Comparison of ENCODE assay signal across 8 mouse cellular contexts in genomic region chr7:15929910-15930309, GRCm38 (mm10). TPM values are rescaled to one million over a fixed set of nuclear protein-coding genes. Genes with fewer than 3 reads are reported as not detected.
DNase-seq lines count a peak whose midpoint lies in the region; ATAC-seq and TF ChIP-seq lines count a peak whose summit lies in the region.

No protein-coding gene starts in this region.

- no peak overlapping the region for H3K4me3 ChIP-seq in cortical plate, adult 2 months (ENCODE audit: insufficient read depth, low read length)
- H3K4me3 ChIP-seq in liver, embryonic 16.5 days (ENCODE audit: low read depth, low read length), result no peak overlapping the region

- ATAC-seq in liver, embryonic 16.5 days (ENCODE audit: low read depth), result peak; percentile 71

- no peak overlapping the region for H3K9ac ChIP-seq in liver, embryonic 16.5 days (ENCODE audit: low read depth, low read length)

- H3K9me3 ChIP-seq in liver, embryonic 16.5 days (replicated peaks; ENCODE audit: control insufficient read depth, low read length), result no peaks in the 10 kb centered on the region

- no peaks in the 10 kb centered on the region for H3K4me1 ChIP-seq in cortical plate, adult 2 months (ENCODE audit: control insufficient read depth, insufficient read depth, low read length)
- H3K4me1 ChIP-seq in liver, embryonic 16.5 days (ENCODE audit: control insufficient read depth, low read depth, low read length), result peaks cover 3% of the 10 kb centered on the region

- H3K4me2 ChIP-seq in liver, embryonic 16.5 days (ENCODE audit: low read depth, low read length), result no peak overlapping the region

- WGBS in liver, embryonic 16.5 days (ENCODE audit: insufficient replicate concordance), result 13% methylated on average over 4 of the region's 4 CpGs

- intact Hi-C loops in heart, postnatal 36 days (cut with DNase I), result loop anchor here (1.0 kb wide), 1 partner anchor 37 kb away; the partner anchor contains the start of gene Ehd2

- DNase-seq in embryo, embryonic 10 days (ENCODE audit: low spot score), result peak; percentile 74
- DNase-seq in embryo, embryonic 9.5 days (ENCODE audit: extremely low spot score), result no peak
- peak; percentile 86 for DNase-seq in ES-CJ7 (ENCODE audit: low read depth, low spot score)
- peak; percentile 77 to 80 for DNase-seq in heart, postnatal 36 days
- DNase-seq in retina, embryonic 14.5 days (ENCODE audit: low spot score), result peak; percentile 77
- no peak for DNase-seq in right cerebral cortex, adult 2 months (ENCODE audit: low spot score in 2 of 2)

- TF ChIP-seq POLR2A in cortical plate, adult 2 months (IDR thresholded peaks at IDR 0.05; ENCODE audit: extremely low read depth, insufficient read depth, low read length), result no peak

- peaks cover 5% of the 10 kb centered on the region; the same call in 1 of the 2 replicates for H3K27me3 ChIP-seq in liver, embryonic 16.5 days (ENCODE audit: control insufficient read depth, insufficient read depth, low read depth, low read length)

- no peaks in the 10 kb centered on the region for H3K36me3 ChIP-seq in liver, embryonic 16.5 days (ENCODE audit: control insufficient read depth, insufficient read depth)

- no peak overlapping the region for H3K27ac ChIP-seq in cortical plate, adult 2 months (ENCODE audit: insufficient read depth, low read length)
- no peak overlapping the region for H3K27ac ChIP-seq in liver, embryonic 16.5 days (ENCODE audit: low read length)

- peak; percentile 43; the same call in 1 of the 2 replicates for TF ChIP-seq CTCF in cortical plate, adult 2 months (IDR thresholded peaks at IDR 0.05; ENCODE audit: extremely low read depth, insufficient read depth, low read length)

RNA-seq across cellular contexts. Expression of gene Selenow, which starts 7.7 kb away (rescaled TPM):
- 1,858 and 2,021 TPM in 2 replicates for polyA plus RNA-seq in cortical plate, adult 2 months (2012; rRNA removed)
- total RNA-seq in heart, postnatal 36 days (2021), result 100 to 1,000 TPM; 169 to 178 TPM
- polyA plus RNA-seq in liver, embryonic 16.5 days (2015; fragmentation: Nextera tagmentation; extraction: Ambion mirVana), result 235 and 256 TPM in 2 replicates

RNA-seq across cellular contexts. Expression of gene Nop53, which starts 16.0 kb away (rescaled TPM):
- polyA plus RNA-seq in cortical plate, adult 2 months (2012; rRNA removed), result 91.6 and 109 TPM in 2 replicates
- 100 to 1,000 TPM; 137 to 141 TPM for total RNA-seq in heart, postnatal 36 days (2021)
- 71.8 and 79.1 TPM in 2 replicates for polyA plus RNA-seq in liver, embryonic 16.5 days (2015; fragmentation: Nextera tagmentation; extraction: Ambion mirVana)

RNA-seq across cellular contexts. Expression of gene Ehd2, which starts 37.5 kb away (rescaled TPM):
- 4.9 and 5.4 TPM in 2 replicates for polyA plus RNA-seq in cortical plate, adult 2 months (2012; rRNA removed)
- total RNA-seq in heart, postnatal 36 days (2021), result 100 to 1,000 TPM in 1 of 2 experiments, 10 to 100 TPM in 1; 93.1 to 131 TPM
- 4.7 and 5.6 TPM in 2 replicates for polyA plus RNA-seq in liver, embryonic 16.5 days (2015; fragmentation: Nextera tagmentation; extraction: Ambion mirVana)

RNA-seq across cellular contexts. Expression of gene Crxos, which starts 47.5 kb away (rescaled TPM):
- polyA plus RNA-seq in cortical plate, adult 2 months (2012; rRNA removed), result 0.13 and 0.27 TPM in 2 replicates
- total RNA-seq in heart, postnatal 36 days (2021), result not detected
- polyA plus RNA-seq in liver, embryonic 16.5 days (2015; fragmentation: Nextera tagmentation; extraction: Ambion mirVana), result not detected in 2 replicates

RNA-seq across cellular contexts. Expression of gene Crx, which starts 50.1 kb away (rescaled TPM):
- polyA plus RNA-seq in cortical plate, adult 2 months (2012; rRNA removed), result 0.08 TPM in 1 of 2 replicates, not detected in the other
- not detected for total RNA-seq in heart, postnatal 36 days (2021)
- not detected in 2 replicates for polyA plus RNA-seq in liver, embryonic 16.5 days (2015; fragmentation: Nextera tagmentation; extraction: Ambion mirVana)

Comparison
In these comparisons a context has a peak if more than half of its experiments do, and no peak if none do; other contexts are left out.
1. DNase-seq: peak in embryo, embryonic 10 days (single experiment), ES-CJ7 (single experiment), heart, postnatal 36 days (2 of 2) and retina, embryonic 14.5 days (single experiment); none in embryo, embryonic 9.5 days (single experiment) and right cerebral cortex, adult 2 months (0 of 2).